Mouse (Mus musculus): ENCODE data around the gene B4galt3. TPM values are rescaled to one million over a fixed set of nuclear protein-coding genes. Genes with fewer than 3 reads are reported as not detected.

Gene B4galt3
- polyA plus RNA-seq, 1 experiment from 2014 or later, result 85.6 TPM

DNA sequence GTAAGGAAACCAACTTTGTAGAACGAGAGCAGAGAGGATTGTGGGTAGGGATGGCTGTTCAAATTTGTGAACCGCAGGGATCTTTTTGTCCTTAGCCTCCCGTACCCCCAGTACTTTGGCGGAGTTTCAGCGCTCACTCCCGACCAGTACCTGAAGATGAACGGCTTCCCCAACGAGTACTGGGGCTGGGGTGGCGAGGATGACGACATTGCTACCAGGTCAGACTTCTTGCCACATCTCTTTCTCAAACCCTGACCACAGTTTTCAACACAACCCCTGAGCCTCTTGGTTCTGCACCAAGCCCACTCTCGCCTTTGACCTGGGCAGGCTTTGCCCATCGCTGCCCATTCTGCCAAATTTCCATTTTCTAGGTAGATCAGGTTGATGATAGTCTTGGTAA, 4.0 kb downstream of the B4galt3 start:
- Histone ChIP-seq H3K9ac (no peak overlapping the region), H3K9me3 (replicated peaks) (no peaks in the 10 kb centered on the region), H3K4me1 (peaks cover 14% of the 10 kb centered on the region), H3K4me2 (replicated peaks) (no peak overlapping the region), H3K36me3 (peaks cover 68% of the 10 kb centered on the region), H3K27ac (no peak overlapping the region), H3K27me3 (no peaks in the 10 kb centered on the region), H3K4me3 (no peak overlapping the region)
- ATAC-seq (ENCODE audit: low FRiP score), result no peak
- WGBS, result 95% methylated on average over 12 of the region's 12 CpGs

DNA sequence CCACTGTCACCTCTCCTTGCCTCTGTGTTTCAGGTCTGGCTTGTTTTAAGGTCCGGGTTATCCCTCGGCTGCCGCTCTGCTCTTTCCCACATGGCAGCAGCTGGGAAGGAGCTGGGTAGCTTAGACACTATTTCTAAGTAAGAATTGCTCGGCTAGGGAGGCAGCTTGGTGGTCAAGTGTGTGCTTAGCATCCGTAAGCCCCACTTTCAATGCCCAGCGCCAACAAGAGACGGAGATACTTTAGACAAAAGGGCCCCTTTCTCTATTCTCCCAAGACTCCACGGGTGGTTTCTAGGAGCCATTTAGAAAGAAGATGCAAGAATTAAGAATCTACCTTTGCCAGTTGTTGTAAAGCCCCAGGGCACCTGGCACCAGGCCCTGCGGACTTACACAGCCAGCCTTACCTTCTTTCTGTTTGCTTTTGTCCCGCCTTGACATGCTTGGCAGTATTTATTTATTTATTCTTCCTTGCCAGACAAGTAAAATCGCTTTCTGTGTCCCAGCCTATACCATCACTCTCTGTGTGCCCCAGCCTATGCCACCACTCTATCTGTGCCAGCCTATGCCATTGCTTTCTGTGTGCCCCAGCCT, 5.1 kb downstream of the B4galt3 start:
- Histone ChIP-seq H3K27me3 (no peaks in the 10 kb centered on the region), H3K4me1 (peaks cover 21% of the 10 kb centered on the region), H3K27ac (no peak overlapping the region), H3K4me3 (no peak overlapping the region), H3K9ac (no peak overlapping the region), H3K4me2 (replicated peaks) (no peak overlapping the region), H3K36me3 (peaks cover 68% of the 10 kb centered on the region), H3K9me3 (replicated peaks) (no peaks in the 10 kb centered on the region)
- no peak for ATAC-seq (ENCODE audit: low FRiP score)
- WGBS, result 89% methylated on average over 11 of the region's 11 CpGs

DNA sequence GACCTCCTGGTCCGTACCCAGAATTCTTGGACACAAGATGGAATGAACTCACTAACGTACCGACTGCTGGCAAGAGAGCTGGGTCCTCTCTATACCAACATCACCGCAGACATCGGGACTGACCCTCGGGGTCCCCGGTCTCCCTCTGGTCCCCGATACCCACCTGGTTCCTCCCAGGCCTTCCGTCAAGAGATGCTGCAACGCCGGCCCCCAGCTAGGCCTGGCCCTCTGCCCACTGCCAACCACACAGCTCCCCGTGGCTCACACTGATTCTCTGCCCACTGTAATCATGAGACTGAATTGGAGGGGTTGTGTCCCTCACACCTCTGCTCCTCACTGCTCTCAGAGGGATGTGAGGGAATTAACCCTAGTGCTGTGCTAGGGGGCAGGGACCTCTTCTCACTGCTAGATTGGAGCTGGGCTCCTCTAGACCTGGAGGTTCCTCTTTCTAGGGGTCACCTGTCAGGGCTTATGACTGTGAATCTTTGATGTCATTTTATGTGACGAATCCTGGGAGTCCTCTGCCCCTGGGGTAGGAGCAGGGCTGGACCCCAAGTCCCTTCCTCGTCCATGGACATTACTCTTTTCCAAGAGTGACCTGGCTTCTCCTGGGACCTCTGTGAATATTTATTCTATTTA, 6.1 kb downstream of the B4galt3 start:
- no peak for ATAC-seq (ENCODE audit: low FRiP score)
- H3K9ac ChIP-seq, result no peak overlapping the region
- no peak overlapping the region for H3K27ac ChIP-seq
- no peak overlapping the region for H3K4me3 ChIP-seq
- peaks cover 19% of the 10 kb centered on the region for H3K4me1 ChIP-seq
- H3K4me2 ChIP-seq (replicated peaks), result no peak overlapping the region
- H3K27me3 ChIP-seq, result no peaks in the 10 kb centered on the region
- H3K36me3 ChIP-seq, result peaks cover 68% of the 10 kb centered on the region
- 94% methylated on average over 14 of the region's 14 CpGs for WGBS
- no peaks in the 10 kb centered on the region for H3K9me3 ChIP-seq (replicated peaks)

DNA sequence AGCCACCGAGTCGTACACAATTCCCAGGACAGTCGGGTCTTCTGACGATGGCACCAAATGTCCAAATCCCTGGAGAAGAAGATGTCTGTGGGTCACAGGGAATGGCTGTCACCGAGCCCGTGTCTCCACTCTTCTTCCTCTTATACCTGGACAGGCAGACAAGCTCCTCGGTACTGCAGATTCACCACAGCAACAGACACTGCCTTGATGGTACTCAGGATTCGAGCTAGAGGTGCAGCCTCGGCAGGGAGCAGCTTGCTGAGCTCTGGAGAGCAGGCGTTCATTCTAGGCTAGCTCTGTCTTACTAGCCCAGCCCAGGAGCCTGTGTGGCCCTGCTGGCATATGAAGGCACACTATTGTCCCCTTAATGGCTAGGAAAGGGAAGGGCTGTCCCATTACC, 7.6 kb downstream of the B4galt3 start:
- Histone ChIP-seq H3K27me3 (no peaks in the 10 kb centered on the region), H3K4me1 (peaks cover 21% of the 10 kb centered on the region), H3K9me3 (replicated peaks) (no peaks in the 10 kb centered on the region), H3K27ac (no peak overlapping the region), H3K4me2 (replicated peaks) (no peak overlapping the region), H3K36me3 (peaks cover 59% of the 10 kb centered on the region), H3K9ac (no peak overlapping the region), H3K4me3 (no peak overlapping the region)
- 90% methylated on average over 10 of the region's 10 CpGs for WGBS
- ATAC-seq (ENCODE audit: low FRiP score), result no peak

DNA sequence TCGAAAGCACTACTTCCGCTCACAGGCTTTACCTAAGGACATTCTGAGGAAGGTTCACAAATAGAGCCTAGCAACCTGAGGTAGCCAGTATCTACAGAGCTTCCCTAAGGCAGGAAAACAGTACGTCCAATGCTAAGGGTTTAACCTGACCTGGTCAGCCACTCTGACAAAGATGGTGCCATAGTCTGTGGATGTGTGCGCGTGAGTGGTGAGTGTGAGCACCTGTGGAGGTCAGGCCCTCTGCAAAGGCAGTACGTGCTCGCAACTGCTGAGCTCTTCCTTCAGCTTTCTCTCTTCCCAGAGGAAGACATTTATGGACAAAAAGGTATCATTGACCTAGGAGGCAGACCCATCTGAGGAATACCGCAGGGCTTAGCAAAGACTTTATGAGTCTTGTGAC, 8.3 kb downstream of the B4galt3 start:
- H3K27ac ChIP-seq, result no peak overlapping the region
- no peak overlapping the region for H3K4me2 ChIP-seq (replicated peaks)
- WGBS, result 92% methylated on average over 8 of the region's 8 CpGs
- H3K9ac ChIP-seq, result no peak overlapping the region
- peaks cover 21% of the 10 kb centered on the region for H3K4me1 ChIP-seq
- no peaks in the 10 kb centered on the region for H3K9me3 ChIP-seq (replicated peaks)
- no peaks in the 10 kb centered on the region for H3K27me3 ChIP-seq
- no peak overlapping the region for H3K4me3 ChIP-seq
- peaks cover 59% of the 10 kb centered on the region for H3K36me3 ChIP-seq
- no peak for ATAC-seq (ENCODE audit: low FRiP score)

DNA sequence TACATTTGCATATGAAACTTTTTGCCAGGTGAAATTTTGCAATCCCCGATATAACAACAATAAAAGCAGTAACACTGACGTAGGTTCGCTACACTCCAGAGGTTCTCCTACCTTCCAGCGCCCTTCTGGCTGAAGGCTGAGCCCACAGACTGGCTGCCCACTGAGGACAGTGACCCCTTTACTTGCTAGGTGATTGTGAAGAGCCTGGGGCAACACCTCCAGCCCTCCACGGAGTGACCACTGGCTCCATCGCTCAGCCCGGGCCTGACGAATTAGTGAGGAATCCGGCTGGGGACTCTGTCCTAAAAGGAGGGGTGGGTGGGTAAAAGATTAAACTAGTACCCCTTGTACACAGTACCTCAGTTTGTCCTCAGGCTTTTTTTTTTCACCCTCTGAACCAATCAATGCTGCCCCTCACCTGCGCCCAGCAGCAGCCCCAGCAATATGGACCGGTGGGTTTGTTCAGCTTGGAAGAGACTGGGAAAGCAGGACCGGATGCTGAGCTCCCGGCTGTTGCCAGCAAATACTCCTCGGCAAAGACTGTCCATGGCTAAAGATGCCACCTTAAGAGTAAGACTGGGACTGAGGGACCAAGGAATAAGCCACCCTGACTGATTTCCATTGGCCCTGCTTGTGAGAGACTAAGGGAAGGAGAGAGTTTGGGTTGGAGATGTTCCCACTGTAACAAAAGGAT, 9.0 kb downstream of the B4galt3 start:
- peaks cover 57% of the 10 kb centered on the region for H3K36me3 ChIP-seq
- H3K27ac ChIP-seq, result no peak overlapping the region
- no peak for ATAC-seq (ENCODE audit: low FRiP score)
- H3K4me2 ChIP-seq (replicated peaks), result 0 out of 2 replicates have a peak overlapping the region, but pooled peaks have one; percentile 4
- H3K27me3 ChIP-seq, result no peaks in the 10 kb centered on the region
- 90% methylated on average over 14 of the region's 14 CpGs for WGBS
- H3K4me3 ChIP-seq, result peak overlapping the region; percentile 67; the same call in 1 of the 2 replicates
- peak overlapping the region; percentile 79; the same call in 1 of the 2 replicates for H3K9ac ChIP-seq
- H3K4me1 ChIP-seq, result peaks cover 21% of the 10 kb centered on the region
- H3K9me3 ChIP-seq (replicated peaks), result no peaks in the 10 kb centered on the region

DNA sequence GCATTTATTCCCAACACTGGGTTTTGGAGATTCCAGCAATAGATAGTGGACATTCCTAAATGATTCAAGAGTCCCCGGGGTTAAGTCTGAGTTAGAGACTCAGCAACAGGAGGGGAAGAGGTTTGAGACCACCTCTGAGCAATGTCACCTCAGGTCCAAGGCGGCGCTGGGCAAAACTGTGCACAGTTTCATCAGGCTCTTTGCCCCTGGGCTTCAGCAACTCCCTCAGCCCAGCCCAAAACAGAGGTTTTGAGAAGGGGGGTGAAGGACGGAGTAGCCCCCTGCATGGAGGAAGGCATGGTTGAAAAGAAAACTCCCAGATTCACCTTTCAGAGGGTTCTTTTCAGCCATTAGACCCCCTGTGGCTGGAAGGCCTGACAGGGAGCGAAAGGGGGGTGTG, 9.6 kb downstream of the B4galt3 start:
- Histone ChIP-seq H3K9me3 (replicated peaks) (no peaks in the 10 kb centered on the region), H3K9ac (peak overlapping the region; percentile 79), H3K4me1 (peaks cover 22% of the 10 kb centered on the region), H3K27me3 (no peaks in the 10 kb centered on the region), H3K36me3 (peaks cover 56% of the 10 kb centered on the region), H3K27ac (no peak overlapping the region), H3K4me2 (replicated peaks) (peak overlapping the region; percentile 77), H3K4me3 (peak overlapping the region; percentile 67)
- 64% methylated on average over 5 of the region's 5 CpGs for WGBS
- no peak for ATAC-seq (ENCODE audit: low FRiP score)

DNA sequence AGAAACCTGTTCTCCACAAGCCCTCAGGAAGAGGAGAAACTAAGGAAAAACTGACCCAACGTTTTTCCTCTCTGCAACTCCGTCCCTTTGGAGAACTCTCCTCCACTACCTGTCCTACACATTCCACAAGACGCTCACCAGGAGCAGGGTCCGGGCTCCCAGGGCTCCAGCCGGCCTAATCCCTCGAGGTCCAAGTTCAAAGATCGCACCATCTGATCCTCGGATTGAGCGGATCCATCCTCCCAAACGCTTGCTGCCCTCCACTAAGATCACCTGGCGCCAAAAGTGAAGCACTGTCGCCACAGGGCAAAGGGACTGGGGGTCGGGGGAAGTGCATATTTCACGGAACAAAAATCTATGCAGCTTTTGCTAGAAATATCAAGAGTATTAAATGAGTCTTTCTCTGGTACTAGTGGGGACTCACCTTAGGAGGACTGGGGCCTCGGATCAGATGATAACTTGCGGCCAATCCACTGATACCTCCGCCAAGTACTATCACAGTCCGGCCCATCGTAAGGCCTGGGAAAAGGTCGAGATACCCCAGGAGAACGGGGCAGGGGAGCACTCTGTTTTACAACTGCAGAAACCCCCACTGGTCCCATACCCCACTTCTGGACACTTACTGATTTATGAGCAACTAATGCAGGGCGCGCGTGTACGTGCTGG, 10.3 kb downstream of the B4galt3 start:
- ATAC-seq (ENCODE audit: low FRiP score), result peak; percentile 23; the same call in 1 of the 2 replicates
- Histone ChIP-seq H3K4me1 (peaks cover 24% of the 10 kb centered on the region), H3K36me3 (peaks cover 56% of the 10 kb centered on the region), H3K9ac (peak overlapping the region; percentile 79), H3K9me3 (replicated peaks) (no peaks in the 10 kb centered on the region), H3K27me3 (no peaks in the 10 kb centered on the region), H3K4me3 (peak overlapping the region; percentile 67), H3K4me2 (replicated peaks) (peak overlapping the region; percentile 77), H3K27ac (no peak overlapping the region)
- WGBS, result 2% methylated on average over 25 of the region's 25 CpGs

DNA sequence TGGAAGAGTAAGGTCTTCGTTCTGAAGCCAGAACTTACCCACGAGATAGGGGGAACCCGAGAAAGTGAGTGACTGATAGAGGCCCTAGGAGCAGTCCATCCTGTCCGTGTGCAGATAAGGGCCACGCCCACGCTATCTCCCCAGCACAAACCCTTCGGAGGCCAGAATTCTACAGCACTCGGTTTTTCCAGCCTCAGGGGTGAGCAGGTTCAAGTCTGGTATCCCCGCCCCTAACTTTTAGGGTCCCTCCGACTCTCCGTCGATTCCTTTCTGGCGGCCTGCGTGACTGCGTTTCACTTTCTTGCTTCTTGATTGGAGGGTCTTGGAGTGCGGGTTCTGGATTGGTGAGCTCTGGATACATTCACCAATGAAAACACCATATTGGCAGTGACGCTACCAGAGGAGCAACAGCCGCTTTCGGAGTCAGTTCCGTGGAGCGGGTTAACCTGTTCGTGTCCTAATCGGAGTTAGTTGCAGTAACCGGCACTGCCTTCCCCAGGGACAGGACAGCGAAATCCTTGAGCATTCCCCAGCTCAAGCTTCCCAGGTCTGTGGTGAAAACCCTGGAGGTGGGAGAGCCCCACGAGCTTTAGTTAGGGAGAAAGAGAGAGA, 10.9 kb downstream of the B4galt3 start, which contains the start of gene Ppox:
Gene Ppox, minus strand, starts transcription at position 271 of the 612 bp plus-strand sequence.
- ATAC-seq (ENCODE audit: low FRiP score), result peak; percentile 98
- H3K9ac ChIP-seq, result peak within 1 kb of the TSS; percentile 79
- H3K27ac ChIP-seq, result peak within 1 kb of the TSS; percentile 78
- H3K4me1 ChIP-seq, result peaks cover 29% of the 10 kb centered on the region
- no peaks in the 10 kb centered on the region for H3K27me3 ChIP-seq
- under 1% methylated on average over 26 of the region's 26 CpGs for WGBS
- peaks cover 56% of the 10 kb centered on the region for H3K36me3 ChIP-seq
- peak within 1 kb of the TSS; percentile 67 for H3K4me3 ChIP-seq
- H3K4me2 ChIP-seq (replicated peaks), result peak within 1 kb of the TSS; percentile 77
- no peaks in the 10 kb centered on the region for H3K9me3 ChIP-seq (replicated peaks)

DNA sequence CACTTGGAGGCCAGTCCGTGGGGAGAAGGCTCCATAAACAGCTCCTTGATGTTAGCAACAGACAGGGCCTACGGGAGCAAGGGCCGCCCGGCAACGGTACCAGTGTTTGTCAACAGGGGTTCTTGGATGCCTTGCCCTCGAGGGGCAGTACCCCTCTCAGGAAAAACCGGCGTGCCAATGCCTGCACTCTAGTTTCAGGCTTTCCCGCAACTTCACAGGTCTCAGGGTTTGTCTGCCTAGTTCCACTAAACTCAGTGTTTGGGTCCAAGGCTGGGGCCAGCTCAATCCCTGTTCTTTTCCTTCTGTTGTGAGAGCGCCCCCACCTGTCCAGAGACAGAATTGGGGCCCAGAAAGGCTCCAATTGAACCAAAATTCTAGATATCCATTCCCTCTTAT, 11.4 kb downstream of the B4galt3 start:
- H3K9ac ChIP-seq, result peak overlapping the region; percentile 60
- 0% methylated on average over 10 of the region's 10 CpGs for WGBS
- H3K36me3 ChIP-seq, result peaks cover 56% of the 10 kb centered on the region
- peak; percentile 59 for ATAC-seq (ENCODE audit: low FRiP score)
- H3K4me1 ChIP-seq, result peaks cover 33% of the 10 kb centered on the region
- H3K4me3 ChIP-seq, result peak overlapping the region; percentile 67
- H3K4me2 ChIP-seq (replicated peaks), result peak overlapping the region; percentile 77
- H3K9me3 ChIP-seq (replicated peaks), result no peaks in the 10 kb centered on the region
- H3K27me3 ChIP-seq, result no peaks in the 10 kb centered on the region
- peak overlapping the region; percentile 78 for H3K27ac ChIP-seq

DNA sequence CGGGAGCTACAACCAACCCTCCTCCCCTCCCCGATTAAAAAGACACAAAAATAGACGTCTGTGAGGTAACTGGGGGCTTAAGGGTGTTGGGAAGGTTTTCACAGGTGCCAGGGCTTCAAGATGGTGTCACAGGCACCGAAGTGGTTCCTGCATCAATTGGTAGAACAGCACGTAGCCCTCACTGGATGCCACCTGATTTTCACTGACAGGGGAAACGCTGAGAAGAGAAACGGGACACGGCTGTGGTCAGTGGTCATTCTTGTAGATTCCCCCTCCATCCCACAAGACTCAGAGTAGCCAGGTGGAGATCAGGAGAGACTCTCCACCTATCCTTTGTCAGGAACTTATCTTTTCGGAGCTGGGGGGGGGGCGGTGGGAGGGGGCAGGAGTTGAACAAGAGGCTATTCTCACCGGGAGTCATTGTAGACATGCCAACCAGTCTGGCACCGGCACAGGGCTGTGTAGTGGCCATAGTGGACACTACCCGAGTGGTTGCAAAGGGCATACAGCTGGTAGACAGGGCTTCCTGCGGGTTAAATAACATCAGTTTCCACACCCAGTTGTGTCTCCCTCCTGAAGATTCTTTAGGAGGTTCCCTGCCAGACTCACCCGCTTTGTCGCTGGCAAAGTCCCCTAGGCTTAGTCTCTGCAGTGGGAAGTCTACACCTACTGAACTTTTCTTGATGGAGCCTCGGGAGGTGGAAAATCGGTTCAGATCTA, 12.1 kb downstream of the B4galt3 start:
- H3K9me3 ChIP-seq (replicated peaks), result no peaks in the 10 kb centered on the region
- no peak overlapping the region for H3K4me3 ChIP-seq
- no peak overlapping the region for H3K27ac ChIP-seq
- no peaks in the 10 kb centered on the region for H3K27me3 ChIP-seq
- H3K36me3 ChIP-seq, result peaks cover 49% of the 10 kb centered on the region
- WGBS, result 81% methylated on average over 18 of the region's 18 CpGs
- H3K4me2 ChIP-seq (replicated peaks), result peak overlapping the region; percentile 77
- H3K9ac ChIP-seq, result no peak overlapping the region
- H3K4me1 ChIP-seq, result peaks cover 40% of the 10 kb centered on the region
- ATAC-seq (ENCODE audit: low FRiP score), result no peak
